Mouse (Mus musculus) heart, adult 2 months (tissue): ENCODE results near the gene Adnp.

Experiments
- CTCF ChIP-seq: fragments of 200-600 bp; IDR thresholded peaks from 2 replicates; pipeline ENCODE4 v1.8.1; 2022; ENCODE audit warnings: antibody characterized with exemption, mild to moderate bottlenecking, moderate library complexity
- EP300 ChIP-seq: fragments of 200-500 bp; IDR thresholded peaks from 2 replicates; pipeline ENCODE4 v1.6.1; 2011; ENCODE audit warnings: low read depth, low read length, control low read depth; ENCODE audit not compliant: insufficient read depth
- POLR2A ChIP-seq: fragments of 200-500 bp; IDR thresholded peaks from 2 replicates; pipeline ENCODE4 v1.6.1; 2011; ENCODE audit warnings: mild to moderate bottlenecking, low read depth, low read length, control low read depth; ENCODE audit not compliant: insufficient read depth

GRCm38 (mm10) chr2:168191856-168192255, 15.1 kb downstream of the Adnp start:
- TF ChIP-seq POLR2A (no peak), CTCF (no peak), EP300 (no peak)
